Mouse (Mus musculus) ES-Bruce4 (cell line): ENCODE data around the gene Mettl14.

ENCODE experiments used
- CTCF ChIP-seq: IDR thresholded peaks from one replicate; pipeline ENCODE4 v1.8.1; 2011; ENCODE audit warnings: low read depth, low read length
- POLR2A ChIP-seq: IDR thresholded peaks from one replicate; pipeline ENCODE4 v1.8.1; 2011; ENCODE audit warnings: low read length; ENCODE audit not compliant: insufficient read depth

DNA sequence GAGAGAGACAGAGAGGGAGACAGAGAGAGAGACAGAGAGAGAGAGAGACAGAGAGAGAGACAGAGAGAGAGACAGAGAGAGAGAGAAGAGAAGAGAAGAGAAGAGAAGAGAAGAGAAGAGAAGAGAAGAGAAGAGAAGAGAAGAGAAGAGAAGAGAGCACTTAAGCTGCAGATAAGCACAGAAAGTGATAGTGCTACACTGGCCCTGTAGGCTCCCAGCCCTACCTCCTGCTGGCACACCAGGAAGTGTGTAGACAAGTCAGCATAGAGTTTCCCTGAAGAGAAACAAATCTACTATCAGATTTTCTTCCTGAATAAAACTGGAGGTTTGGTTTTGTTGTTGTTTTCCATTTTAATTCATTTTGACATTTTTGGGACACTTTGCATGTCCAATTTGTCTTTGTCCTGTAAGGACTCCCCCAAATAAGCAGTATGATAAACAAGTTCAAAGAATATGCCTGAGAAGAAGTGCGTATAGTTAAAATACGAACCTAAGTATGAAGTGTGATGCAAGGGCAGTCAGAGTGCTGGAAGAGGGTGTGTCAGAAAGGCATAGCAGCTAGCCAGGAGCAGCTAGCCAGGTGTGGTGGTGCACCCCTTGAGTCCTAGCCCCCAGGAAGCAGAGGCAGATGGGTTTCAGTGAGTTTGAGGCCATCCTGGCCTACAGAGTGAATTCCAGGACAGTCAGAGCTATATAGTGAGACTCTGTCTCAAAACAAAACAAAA is 53.4 kb downstream of the Mettl14 start:
- TF ChIP-seq CTCF (no peak), POLR2A (no peak)
